ENCODE assay signal across 12 mouse cellular contexts in genomic region chr10:78237809-78238208, GRCm38 (mm10).
"Had no signal": no experiment of that assay in that cellular context is flagged by ENCODE, and none has a peak within 500 bp of the region (broad histone marks: within the 10 kb centered on the region; RNA-seq: fewer than 3 reads in every experiment).

No protein-coding gene starts in this region.

- DNase-seq: kidney, adult 18-20 months; kidney, postnatal 25 days; lung, embryonic 14.5 days; lung, postnatal 10 days; thymus, adult 18-20 months; thymus, postnatal 14 days had no signal

- ATAC-seq: intestine, embryonic 15.5 days; midbrain, embryonic 13.5 days had no signal

- H3K4me2 ChIP-seq: intestine, embryonic 15.5 days; kidney, embryonic 15.5 days; limb, embryonic 15.5 days; lung, embryonic 14.5 days; midbrain, embryonic 13.5 days had no signal

- H3K9me3 ChIP-seq: intestine, embryonic 15.5 days; kidney, embryonic 15.5 days; limb, embryonic 15.5 days; midbrain, embryonic 13.5 days had no signal

- H3K4me3 ChIP-seq: intestine, embryonic 15.5 days; kidney, embryonic 15.5 days; limb, embryonic 15.5 days; midbrain, embryonic 13.5 days had no signal

- H3K27me3 ChIP-seq: intestine, embryonic 15.5 days; kidney, embryonic 15.5 days; limb, embryonic 15.5 days; midbrain, embryonic 13.5 days had no signal

- H3K27ac ChIP-seq: intestine, embryonic 15.5 days; kidney, embryonic 15.5 days; limb, embryonic 15.5 days; macrophage; midbrain, embryonic 13.5 days; stomach, postnatal 0 days had no signal

- H3K9ac ChIP-seq: kidney, embryonic 15.5 days; limb, embryonic 15.5 days; lung, embryonic 14.5 days; midbrain, embryonic 13.5 days had no signal
